Mouse (Mus musculus) myocyte (in vitro differentiated cells): ENCODE results near the gene Clmn.

Experiments used
- CEBPB ChIP-seq: IDR thresholded peaks from 2 replicates; pipeline ENCODE4 v1.6.1; 2011; ENCODE audit warnings: mild to moderate bottlenecking, moderate library complexity; ENCODE audit not compliant: poor library complexity, insufficient read depth, severe bottlenecking
- POLR2AphosphoS2 ChIP-seq: IDR thresholded peaks from one replicate; pipeline ENCODE4 v1.6.1; 2011; ENCODE audit warnings: low read depth, control low read depth; ENCODE audit not compliant: insufficient read length

DNA sequence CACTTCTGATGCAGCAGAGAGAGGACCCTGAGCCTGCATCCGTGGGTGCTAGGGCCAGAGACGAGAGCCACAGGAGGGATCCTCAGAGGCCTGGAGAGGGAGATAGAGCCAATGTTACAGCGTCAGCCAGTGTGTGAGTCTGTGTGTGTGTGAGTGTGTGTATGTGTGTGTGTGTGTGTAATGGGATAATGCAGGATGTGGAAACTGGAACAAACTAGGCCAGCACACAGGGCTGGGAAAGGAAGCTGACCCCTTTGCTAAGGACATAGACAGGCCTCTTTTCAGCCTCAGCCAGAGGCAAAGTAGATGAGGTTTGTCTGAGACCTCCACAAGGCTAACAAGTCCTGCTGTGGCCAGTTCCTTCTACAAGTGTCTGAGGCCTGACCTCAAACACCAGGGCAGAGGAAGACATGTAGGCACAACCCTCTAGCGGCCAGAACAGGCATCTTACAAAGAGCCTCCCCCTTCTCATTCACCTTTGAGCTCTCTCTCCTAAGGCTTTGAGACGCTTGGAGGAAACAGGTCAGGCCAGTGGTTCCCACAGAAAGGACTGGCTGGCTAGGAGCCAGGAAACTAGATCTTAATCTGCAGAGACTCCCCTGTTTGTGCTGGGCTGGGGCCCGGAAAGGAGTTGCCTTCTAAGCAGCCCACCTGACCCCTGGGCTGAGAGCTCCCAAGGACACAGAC is 35.1 kb downstream of the Clmn start:
- TF ChIP-seq CEBPB, result no peak
- TF ChIP-seq POLR2AphosphoS2, result no peak
